Mouse (Mus musculus) pancreas, adult 10 weeks (tissue): ENCODE data around the gene Snai1. TPM values are rescaled to one million over a fixed set of nuclear protein-coding genes. Genes with fewer than 3 reads are reported as not detected.

Experiments
- polyA plus RNA-seq: library from polyadenylated mRNA; stranded (reverse); fragments of 350-450 nt; fragmentation: Illumina TruSeq; extraction: RNeasy Lipid Tissue Mini Kit (QIAGEN cat#74804); gene quantifications from one replicate; pipeline ENCODE4 v1.2.3, GENCODE M21; 2015; ENCODE audit warnings: low read depth, low replicate concordance; ENCODE audit not compliant: insufficient read depth

Snai1 gene
- polyA plus RNA-seq: 3.8 TPM

GRCm38 (mm10) chr2:167537476-167538297 is at the start of gene Snai1:
TSS of gene Snai1 (plus strand) at chr2:167538195.

GRCm38 (mm10) chr2:167491757-167492708 is 46.0 kb upstream of the Snai1 start, which contains the start of gene Rnf114:
TSS of gene Rnf114 (plus strand) at chr2:167492645.

GRCm38 (mm10) chr2:167492713-167493636 is 45.0 kb upstream of the Snai1 start, which contains the start of gene Spata2:
TSS of gene Spata2 (minus strand) at chr2:167492887.

Other genes with a start within 250 kb of the Snai1 start
- gene B4galt5, start 189.0 kb upstream of the Snai1 start, polyA plus RNA-seq: 2.6 TPM
- gene Slc9a8, start 116.5 kb upstream of the Snai1 start, polyA plus RNA-seq: 7.0 TPM
- gene Rnf114, start 45.5 kb upstream of the Snai1 start, polyA plus RNA-seq: 11.6 TPM
- gene Spata2, start 45.3 kb upstream of the Snai1 start, polyA plus RNA-seq: 4.6 TPM
- gene Ube2v1, start 93.9 kb downstream of the Snai1 start, polyA plus RNA-seq: 28.3 TPM
- not detected for gene Gm20431, start 123.3 kb downstream of the Snai1 start, polyA plus RNA-seq
- gene Cebpb, start 150.7 kb downstream of the Snai1 start, polyA plus RNA-seq: 4.7 TPM
- 8.2 TPM for gene Tmem189, start 151.6 kb downstream of the Snai1 start, polyA plus RNA-seq